Mouse (Mus musculus) thymus, adult 2 months (tissue): ENCODE measurements around the gene Xrcc2. TPM values are rescaled to one million over a fixed set of nuclear protein-coding genes. Genes with fewer than 3 reads are reported as not detected.
"Not testable (repeated sequence)": the region's sequence is repeated elsewhere in the genome, so short reads cannot be mapped to it uniquely, and the experiment has no call there.

Experiments
- DNase-seq: peaks from one replicate; pipeline ENCODE4 v3.0.0; 2021
- H3K27ac ChIP-seq: fragments of 200-500 bp; 2 replicates; pipeline ENCODE4 v1.5.1; 2012; ENCODE audit warnings: low read length, control low read depth; ENCODE audit not compliant: control insufficient read depth, insufficient read depth
- H3K27me3 ChIP-seq: fragments of 200-500 bp; 2 replicates; pipeline ENCODE4 v1.6.1; 2012; ENCODE audit warnings: mild to moderate bottlenecking, low read length, moderate library complexity, mixed read lengths; ENCODE audit not compliant: control insufficient read depth, insufficient read depth
- H3K36me3 ChIP-seq: fragments of 200-500 bp; 2 replicates; pipeline ENCODE4 v1.6.1; 2012; ENCODE audit warnings: mild to moderate bottlenecking, low read length, moderate library complexity; ENCODE audit not compliant: control insufficient read depth, insufficient read depth
- H3K4me1 ChIP-seq: fragments of 200-500 bp; replicated peaks from 2 replicates; pipeline ENCODE4 v1.6.1; 2012; ENCODE audit warnings: low read length; ENCODE audit not compliant: control insufficient read depth, insufficient read depth
- H3K4me3 ChIP-seq: fragments of 200-500 bp; 2 replicates; pipeline ENCODE4 v1.5.1; 2012; ENCODE audit warnings: mild to moderate bottlenecking, low read length, control low read depth, moderate library complexity; ENCODE audit not compliant: control insufficient read depth, insufficient read depth
- CTCF ChIP-seq: fragments of 200-500 bp; IDR thresholded peaks from 2 replicates; pipeline ENCODE4 v1.5.1; 2012; ENCODE audit warnings: mild to moderate bottlenecking, control low read depth, low read length, moderate library complexity, borderline replicate concordance; ENCODE audit not compliant: control insufficient read depth, poor library complexity, insufficient read depth; ENCODE audit errors: extremely low read depth
- POLR2A ChIP-seq: fragments of 200-500 bp; IDR thresholded peaks from 2 replicates; pipeline ENCODE4 v1.6.1; 2012; ENCODE audit warnings: mild to moderate bottlenecking, low read length, control low read depth, moderate library complexity; ENCODE audit not compliant: control insufficient read depth, poor library complexity, insufficient read depth; ENCODE audit errors: extremely low read depth
- WGBS: fragments of 180-500 bp; shearing (Covaris S2); methylation state at CpG from one replicate; pipeline ENCODE4 v1.1.7; 2018; 5-methylcytosine and 5-hydroxymethylcytosine counted together
- polyA plus RNA-seq: library from polyadenylated mRNA; depleted of rRNA; stranded (reverse); fragments of >200 nt; gene quantifications from 2 replicates; pipeline ENCODE4 v1.2.3, GENCODE M21; 2012

Gene Xrcc2
- polyA plus RNA-seq, 1 experiment, result 10.6 TPM

- no peaks in the 10 kb centered on the region for H3K36me3 ChIP-seq
- no peaks in the 10 kb centered on the region for H3K4me1 ChIP-seq
- no peak for DNase-seq
- no peaks in the 10 kb centered on the region for H3K27me3 ChIP-seq
- TF ChIP-seq POLR2A (no peak), CTCF (no peak)
- H3K27ac ChIP-seq, result no peak overlapping the region
- WGBS, result 76% methylated on average over 3 of the region's 3 CpGs
- H3K4me3 ChIP-seq, result no peak overlapping the region
Observed at GRCm38 (mm10) chr5:25738448-25738847, 32.8 kb upstream of the Xrcc2 start.

- WGBS, result 82% methylated on average over 2 of the region's 2 CpGs
- no peak overlapping the region for H3K4me3 ChIP-seq
- no peaks in the 10 kb centered on the region for H3K27me3 ChIP-seq
- H3K36me3 ChIP-seq, result no peaks in the 10 kb centered on the region
- H3K27ac ChIP-seq, result no peak overlapping the region
- no peak for DNase-seq
- no peaks in the 10 kb centered on the region for H3K4me1 ChIP-seq
- no peak for TF ChIP-seq CTCF
- TF ChIP-seq POLR2A, result no peak
Observed at GRCm38 (mm10) chr5:25735861-25736260, 30.2 kb upstream of the Xrcc2 start.

GRCm38 (mm10) chr5:25734318-25734717, 28.7 kb upstream of the Xrcc2 start:
- 8% methylated on average over 1 of the region's 1 CpGs for WGBS
- Histone ChIP-seq H3K27ac (no peak overlapping the region), H3K4me3 (no peak overlapping the region), H3K4me1 (no peaks in the 10 kb centered on the region), H3K27me3 (no peaks in the 10 kb centered on the region), H3K36me3 (no peaks in the 10 kb centered on the region)
- TF ChIP-seq CTCF, result no peak
- no peak for TF ChIP-seq POLR2A
- peak; percentile 32 for DNase-seq

GRCm38 (mm10) chr5:25724134-25724675, 18.6 kb upstream of the Xrcc2 start:
- H3K36me3 ChIP-seq, result no peaks in the 10 kb centered on the region
- H3K4me1 ChIP-seq, result no peaks in the 10 kb centered on the region
- H3K27me3 ChIP-seq, result no peaks in the 10 kb centered on the region
- 59% methylated on average over 1 of the region's 1 CpGs for WGBS
- H3K27ac ChIP-seq, result no peak overlapping the region
- no peak for DNase-seq
- TF ChIP-seq CTCF (no peak), POLR2A (no peak)
- no peak overlapping the region for H3K4me3 ChIP-seq

GRCm38 (mm10) chr5:25723016-25723415, 17.4 kb upstream of the Xrcc2 start:
- no peaks in the 10 kb centered on the region for H3K27me3 ChIP-seq
- no peak overlapping the region for H3K4me3 ChIP-seq
- no peak for DNase-seq
- no peaks in the 10 kb centered on the region for H3K36me3 ChIP-seq
- 94% methylated on average over 2 of the region's 2 CpGs for WGBS
- H3K4me1 ChIP-seq, result no peaks in the 10 kb centered on the region
- no peak overlapping the region for H3K27ac ChIP-seq
- no peak for TF ChIP-seq CTCF
- TF ChIP-seq POLR2A, result no peak

GRCm38 (mm10) chr5:25719390-25719789, 13.8 kb upstream of the Xrcc2 start:
- no peak overlapping the region for H3K27ac ChIP-seq
- H3K27me3 ChIP-seq, result no peaks in the 10 kb centered on the region
- TF ChIP-seq POLR2A (no peak), CTCF (no peak)
- DNase-seq, result no peak
- no peak overlapping the region for H3K4me3 ChIP-seq
- no peaks in the 10 kb centered on the region for H3K4me1 ChIP-seq
- WGBS, result 95% methylated on average over 4 of the region's 4 CpGs
- no peaks in the 10 kb centered on the region for H3K36me3 ChIP-seq

- H3K4me1 ChIP-seq, H3K27ac ChIP-seq, H3K27me3 ChIP-seq, H3K4me3 ChIP-seq, DNase-seq, H3K36me3 ChIP-seq: not testable (repeated sequence)
- 98% methylated on average over 4 of the region's 4 CpGs for WGBS
Observed at GRCm38 (mm10) chr5:25713001-25713706, 7.5 kb upstream of the Xrcc2 start.
